Mouse (Mus musculus): Measurements from ENCODE around the gene Msi2. TPM values are rescaled to one million over a fixed set of nuclear protein-coding genes. Genes with fewer than 3 reads are reported as not detected.

Gene Msi2
- total RNA-seq, 2 experiments from 2014 or later: 75.8 to 90.1 TPM

DNA sequence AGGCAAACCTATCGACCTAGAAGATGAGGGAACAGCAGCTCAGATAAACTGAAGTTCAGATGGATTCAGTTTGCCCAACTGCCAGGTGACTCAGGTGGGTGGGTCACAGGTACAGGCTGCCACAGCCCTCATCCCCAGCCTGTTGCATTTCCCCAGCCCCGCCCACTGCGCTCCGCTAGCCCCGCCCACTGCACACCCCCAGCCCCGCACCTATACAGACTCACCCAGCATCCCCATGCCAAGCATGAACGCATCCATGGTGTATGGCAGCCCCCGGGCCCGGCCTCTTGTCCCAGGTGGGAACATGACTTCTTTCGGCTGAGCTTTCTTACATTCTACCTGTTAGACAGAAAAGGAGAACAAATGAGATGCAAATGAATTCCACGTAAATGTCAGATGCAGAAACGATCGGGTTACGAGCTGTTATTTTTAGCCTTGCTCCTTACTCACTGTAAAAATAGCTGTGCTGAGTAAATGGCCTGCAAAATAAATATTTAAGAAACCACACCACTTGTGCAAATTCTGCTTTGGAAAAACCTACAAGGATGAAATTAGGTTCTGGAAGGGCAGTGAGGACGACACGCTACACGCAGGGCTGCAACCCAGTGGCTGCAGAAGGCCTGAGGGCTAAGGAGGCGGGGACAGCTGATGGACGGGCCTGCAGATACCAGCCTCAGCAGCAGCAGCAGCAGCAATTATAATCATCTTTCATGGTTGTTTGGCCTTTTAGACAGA lies 323.8 kb downstream of the Msi2 start:
- DNase-seq: no peak
- intact Hi-C loops (cut with DNase I): no loop called here

DNA sequence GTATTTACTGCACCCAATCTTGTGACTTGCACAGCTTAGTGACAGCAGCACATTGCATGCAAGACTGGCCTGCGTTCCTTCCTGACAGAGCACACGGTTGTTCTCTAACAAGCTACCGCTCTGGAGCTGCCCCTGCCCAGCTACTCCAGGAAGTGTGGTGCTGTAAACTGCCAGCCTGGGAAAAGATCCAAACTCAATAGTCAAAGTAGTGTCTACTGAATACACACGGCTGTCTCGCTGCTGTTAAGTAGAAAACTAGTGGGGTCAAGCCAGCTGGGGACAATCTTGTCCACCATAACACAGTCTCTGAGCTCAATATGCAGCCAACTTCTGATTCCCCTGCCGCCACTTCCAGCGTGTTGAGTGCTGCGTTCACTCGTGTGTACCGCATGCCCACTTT lies 325.6 kb downstream of the Msi2 start:
- no peak for DNase-seq
- intact Hi-C loops (cut with DNase I): no loop called here

DNA sequence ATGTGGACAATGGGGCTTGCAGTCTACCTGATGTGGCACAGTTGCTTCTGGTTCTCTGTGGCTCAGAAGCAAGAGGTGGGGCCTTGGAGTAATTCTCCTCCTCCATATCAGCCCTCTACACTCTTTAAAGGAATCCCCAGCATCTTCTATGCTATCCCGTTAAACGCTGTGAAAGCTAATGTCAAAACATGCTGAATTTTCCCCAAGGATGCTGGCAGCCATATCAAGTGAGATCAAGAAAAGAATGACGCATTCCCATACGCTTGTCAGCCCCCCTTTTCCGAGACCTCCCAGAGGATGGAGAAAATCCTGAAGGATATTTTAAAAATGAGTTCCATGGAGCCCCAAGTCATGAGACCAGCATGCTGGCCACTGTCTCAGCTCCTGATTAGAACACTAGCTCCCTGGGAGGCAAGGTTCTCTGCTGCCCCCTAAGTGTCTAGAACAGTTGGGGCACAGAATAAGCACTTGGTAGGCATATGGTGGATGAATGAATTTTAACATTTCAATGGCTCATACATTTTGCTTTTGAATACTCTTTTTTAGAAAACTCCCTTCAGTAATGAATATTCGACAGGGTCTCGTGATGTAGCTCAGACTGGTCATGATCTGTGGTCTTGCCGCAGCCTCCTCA lies 327.0 kb downstream of the Msi2 start:
- DNase-seq: no peak
- intact Hi-C loops (cut with DNase I): no loop called here

DNA sequence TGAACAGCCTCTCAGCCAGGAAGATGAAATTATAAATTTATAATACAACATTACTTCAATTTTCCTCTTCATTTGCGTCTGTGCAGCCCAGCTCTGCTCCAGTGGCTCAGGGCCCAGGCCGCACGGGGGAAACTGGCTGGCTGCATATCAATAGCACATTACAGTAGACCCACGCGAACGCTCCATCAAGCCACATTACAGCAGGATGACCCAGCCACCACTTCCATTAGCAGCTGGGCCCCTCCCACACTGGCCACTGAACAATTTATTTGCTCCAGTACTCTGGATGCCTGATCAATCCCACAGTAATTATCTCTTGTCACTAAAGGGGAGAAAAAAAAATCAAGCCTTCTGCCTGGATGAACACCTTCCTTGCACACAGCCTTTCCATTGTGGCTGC lies 328.8 kb downstream of the Msi2 start:
- intact Hi-C loops (cut with DNase I): no loop called here
- peak; percentile 36 for DNase-seq

DNA sequence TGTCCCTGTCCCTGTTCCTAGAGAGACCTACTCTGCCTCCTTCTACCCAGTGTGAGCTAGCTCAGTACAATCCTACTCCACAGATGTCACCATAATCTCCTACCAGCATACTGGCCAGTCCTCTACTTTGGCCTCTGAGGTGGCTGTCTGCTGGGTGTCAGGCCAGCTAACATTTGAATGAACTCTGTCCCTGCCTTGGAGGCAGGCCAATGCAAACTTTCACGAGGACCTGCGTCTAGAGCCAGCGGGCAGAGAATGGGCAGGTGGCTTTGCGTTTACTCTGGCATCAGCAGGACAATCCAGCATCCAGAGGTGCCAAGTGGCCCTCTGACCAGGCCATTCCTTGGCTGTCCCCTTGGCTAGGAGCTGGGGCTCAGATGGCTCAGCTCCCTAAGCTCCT lies 331.4 kb downstream of the Msi2 start:
- no peak for DNase-seq
- intact Hi-C loops (cut with DNase I): no loop called here

DNA sequence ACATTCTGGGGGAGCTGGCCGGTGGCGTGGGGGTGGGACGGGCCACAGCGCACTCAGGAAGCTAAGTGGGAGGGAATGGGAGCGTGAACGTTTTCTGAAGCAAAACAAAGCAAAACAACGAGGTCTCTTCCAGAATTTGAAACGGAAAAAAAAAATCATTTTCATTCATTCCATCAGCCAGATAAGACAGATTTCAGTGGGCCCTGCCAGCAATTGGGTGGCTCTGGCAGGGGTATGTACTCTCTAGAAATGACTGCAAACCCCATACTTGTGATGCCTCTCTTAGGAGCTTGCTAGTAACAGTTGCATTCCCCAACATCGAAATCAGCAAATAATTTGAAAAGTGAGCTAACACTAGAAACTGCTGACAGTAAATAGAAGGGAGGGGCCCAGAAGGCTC lies 335.9 kb downstream of the Msi2 start:
- intact Hi-C loops (cut with DNase I): no loop called here
- no peak for DNase-seq

DNA sequence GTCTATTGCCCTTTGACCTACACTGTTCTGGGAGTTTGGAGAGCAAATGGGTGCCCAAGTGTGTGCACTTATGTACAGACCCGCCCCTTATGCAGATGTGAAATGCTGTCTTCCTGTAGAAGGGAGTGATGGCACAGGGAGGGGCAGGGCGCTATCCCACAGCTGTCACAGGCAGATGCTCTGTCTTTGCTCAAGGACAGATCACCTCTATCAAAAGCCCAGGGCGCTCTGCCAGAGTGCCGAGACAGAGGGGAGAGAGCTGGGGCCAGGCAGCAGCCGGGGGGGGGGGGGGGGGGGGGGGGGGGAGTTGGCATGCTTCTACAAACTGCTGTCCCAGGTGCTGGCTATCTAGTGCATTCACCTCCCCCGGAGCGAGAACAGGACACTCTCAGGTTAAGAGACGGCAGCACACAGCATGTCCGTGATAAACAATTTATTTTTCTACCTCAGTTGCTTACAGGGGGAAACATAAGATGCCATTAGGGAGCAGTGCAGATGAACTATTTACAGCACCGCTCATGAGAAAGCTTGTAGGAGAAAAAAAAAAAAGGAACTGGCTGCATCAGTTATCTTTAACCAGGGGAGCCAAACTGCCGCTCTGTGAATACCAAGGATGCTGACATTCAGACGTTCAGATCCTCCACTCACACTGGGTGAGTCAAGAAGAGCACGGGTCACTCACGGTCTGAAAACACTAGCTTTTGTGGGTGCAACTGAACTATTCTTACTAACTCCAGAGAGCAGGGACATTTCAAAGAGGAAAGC lies 337.0 kb downstream of the Msi2 start:
- DNase-seq: peak; percentile 58
- intact Hi-C loops (cut with DNase I): no loop called here

DNA sequence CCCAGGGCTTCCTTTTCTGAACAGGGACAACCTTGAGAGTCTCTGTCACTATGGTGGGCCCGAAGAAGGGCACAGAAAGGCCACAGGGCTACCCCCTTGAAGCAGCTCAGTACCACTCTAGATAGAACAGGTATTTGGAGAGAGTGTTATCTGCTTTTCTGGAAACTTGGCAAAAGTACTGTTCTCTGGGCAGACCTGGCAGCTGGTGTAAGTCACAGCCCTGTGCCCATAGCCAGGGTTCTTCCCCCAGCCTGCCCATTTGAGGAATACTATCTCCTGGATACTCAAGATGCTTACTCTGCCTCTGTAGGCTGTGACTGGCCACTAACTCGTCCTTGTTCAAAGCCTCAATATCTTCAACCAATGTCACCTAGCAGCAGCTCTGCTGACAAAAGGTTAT lies 338.7 kb downstream of the Msi2 start:
- DNase-seq: no peak
- intact Hi-C loops (cut with DNase I): no loop called here

DNA sequence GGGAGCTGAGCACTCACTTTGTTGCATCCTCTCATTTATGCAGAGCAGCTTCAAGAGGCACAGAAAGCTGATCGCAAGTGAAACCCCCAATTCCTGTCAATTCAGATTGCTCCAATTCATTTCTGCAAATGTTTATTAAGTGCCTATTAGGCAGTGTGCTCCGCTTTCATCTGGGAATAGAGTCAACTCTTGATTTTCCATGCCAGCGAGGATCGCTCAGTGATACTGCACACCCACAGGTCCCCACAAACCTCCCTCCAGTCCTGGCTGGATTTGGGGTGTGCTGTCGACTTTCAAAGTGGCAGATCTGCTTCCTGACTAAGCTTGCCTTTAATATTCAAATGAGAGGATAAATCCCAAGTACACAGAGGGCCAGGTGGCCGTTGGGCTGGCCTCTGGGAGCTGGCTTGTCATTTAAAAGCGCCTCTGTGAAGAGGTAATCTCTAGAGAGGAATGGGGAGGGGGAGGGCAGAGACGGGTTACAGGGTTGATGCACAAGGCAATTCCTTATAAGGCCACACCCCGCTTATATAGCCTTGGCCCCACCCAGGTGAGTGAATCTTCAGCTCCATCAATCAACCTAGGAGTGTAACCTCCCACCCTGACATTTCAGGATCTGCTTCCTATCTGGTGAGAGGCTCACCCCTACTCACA lies 339.5 kb downstream of the Msi2 start:
- intact Hi-C loops (cut with DNase I): no loop called here
- DNase-seq: no peak

DNA sequence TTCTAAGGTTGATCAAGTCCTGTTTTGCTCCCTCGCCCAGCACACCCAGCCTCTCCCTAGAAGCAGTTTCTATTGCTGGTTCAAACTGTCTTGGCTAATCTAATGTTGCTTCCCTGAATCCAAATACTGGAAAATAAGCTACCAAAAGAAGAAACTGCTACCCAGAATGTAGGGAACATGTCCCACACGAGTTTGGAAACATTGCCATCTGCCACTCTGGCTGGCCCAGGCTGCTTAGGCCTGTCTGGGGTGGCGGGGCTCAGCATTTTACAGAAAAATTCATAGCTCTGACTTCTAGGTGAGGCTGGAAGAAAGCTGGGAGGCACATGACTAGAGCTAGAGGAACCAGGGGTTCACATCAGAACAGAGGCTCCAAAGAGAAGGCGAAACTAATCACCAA lies 345.7 kb downstream of the Msi2 start:
- intact Hi-C loops (cut with DNase I): no loop called here
- no peak for DNase-seq

DNA sequence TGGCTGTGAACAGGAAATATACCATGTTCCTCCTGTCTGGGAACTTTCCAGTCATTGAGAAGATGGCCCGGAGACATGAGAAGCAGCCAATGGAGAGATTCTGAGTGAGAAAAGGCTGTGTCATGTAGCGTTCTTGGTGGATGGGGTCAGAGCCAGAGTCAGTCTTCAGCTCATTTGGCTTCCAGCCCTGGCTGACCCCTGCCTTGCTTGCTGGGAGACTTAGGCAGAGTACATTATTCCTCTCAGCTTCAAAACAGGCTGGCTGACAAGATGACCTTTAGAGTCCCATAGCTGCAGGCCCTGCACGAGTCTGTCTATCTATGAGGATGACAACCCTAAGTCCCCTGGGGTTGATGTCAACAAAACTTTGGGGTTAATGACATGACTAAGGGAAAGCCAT lies 348.4 kb downstream of the Msi2 start:
- DNase-seq: no peak
- intact Hi-C loops (cut with DNase I): no loop called here

DNA sequence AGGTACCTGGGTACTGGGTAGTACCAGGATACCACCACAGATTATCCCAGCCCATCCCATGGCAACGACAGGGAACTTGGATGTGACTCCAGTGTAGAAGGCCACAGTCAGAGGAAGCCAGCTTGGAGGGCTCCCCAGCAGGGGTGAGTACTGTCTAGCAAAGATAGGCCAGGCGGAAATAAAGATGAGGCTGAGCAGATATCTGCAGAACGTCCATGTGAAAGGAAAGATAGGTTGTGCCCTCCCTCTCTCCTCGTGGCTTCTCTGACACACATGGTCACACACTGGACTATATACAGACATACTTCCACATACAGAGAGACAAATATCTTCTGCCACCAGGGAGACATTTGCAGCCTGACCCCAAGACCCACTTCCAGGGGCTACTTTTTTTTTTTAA lies 350.8 kb downstream of the Msi2 start:
- intact Hi-C loops (cut with DNase I): no loop called here

DNA sequence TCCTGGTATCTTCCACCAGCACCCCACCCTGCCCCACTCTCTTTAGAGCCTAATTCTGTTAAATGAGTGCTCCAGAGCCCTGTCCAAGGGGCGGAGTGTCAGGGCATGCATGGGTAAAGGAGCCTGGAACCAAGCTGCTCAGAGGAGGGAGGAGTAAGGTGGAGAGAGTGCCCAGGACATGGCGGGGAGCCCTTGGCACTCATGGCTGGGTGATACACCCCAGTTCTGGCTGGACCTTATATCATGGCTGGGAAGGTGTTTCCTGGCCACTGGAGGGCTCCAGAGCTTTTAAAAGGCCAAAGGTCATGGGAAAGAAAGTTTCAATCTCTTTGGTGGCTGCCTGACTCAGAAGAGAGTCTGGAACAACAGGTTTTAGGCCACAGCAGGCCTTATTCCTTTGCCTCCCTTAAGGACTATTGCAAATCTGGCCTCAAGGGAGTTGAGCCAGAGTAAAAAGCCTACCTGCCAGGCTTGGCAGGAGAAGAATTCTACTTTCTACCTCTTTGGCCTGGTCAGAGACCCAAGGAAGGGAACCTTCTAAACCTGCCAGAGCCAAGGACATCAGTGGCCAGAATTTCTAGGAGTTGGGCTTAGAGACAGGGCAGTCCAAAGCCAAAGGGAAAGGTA lies 352.3 kb downstream of the Msi2 start:
- no peak for DNase-seq
- intact Hi-C loops (cut with DNase I): no loop called here

More for the DNA sequence above, 350.8 kb downstream of the Msi2 start:
- no peak for DNase-seq

DNA sequence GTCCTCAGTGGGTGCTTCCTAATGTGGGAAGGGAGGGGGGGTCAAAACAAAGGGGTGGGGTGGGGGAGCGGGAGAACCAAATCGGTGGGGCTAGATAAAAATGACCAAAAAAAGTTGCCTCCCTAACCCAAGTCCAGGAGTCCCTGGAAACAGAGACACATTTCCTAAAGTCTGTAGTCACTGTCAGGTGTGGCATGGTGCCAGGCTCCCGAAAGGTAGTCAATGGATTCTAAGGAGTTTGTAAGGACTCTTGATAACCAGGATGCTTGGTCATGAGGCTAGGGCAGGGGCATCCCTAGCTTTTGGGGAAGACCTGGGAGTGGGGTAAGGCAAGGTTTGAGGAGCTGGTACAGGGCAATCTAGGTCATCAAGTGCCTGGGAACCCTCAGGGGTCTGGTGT lies 354.1 kb downstream of the Msi2 start:
- DNase-seq: no peak
- intact Hi-C loops (cut with DNase I): no loop called here

DNA sequence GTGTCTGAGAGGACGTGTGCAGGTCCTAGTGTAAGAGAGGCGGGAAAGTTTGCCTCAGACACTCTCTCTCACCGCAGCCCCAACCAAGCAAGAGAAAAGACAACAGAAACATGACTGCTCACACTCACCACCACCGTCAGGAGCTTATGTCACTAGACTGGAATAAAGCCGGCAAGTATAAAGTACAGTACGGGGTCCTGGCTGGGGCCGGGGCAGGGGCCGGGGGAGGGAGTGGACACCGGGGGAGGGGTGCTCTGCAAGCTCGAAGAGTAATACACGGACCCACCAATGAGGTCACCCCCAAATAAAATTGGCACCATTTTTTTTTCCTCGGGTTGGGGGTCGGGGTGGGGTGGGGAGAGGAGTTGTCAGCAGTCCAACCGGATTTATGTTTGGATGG lies 354.8 kb downstream of the Msi2 start:
- intact Hi-C loops (cut with DNase I): no loop called here
- no peak for DNase-seq

DNA sequence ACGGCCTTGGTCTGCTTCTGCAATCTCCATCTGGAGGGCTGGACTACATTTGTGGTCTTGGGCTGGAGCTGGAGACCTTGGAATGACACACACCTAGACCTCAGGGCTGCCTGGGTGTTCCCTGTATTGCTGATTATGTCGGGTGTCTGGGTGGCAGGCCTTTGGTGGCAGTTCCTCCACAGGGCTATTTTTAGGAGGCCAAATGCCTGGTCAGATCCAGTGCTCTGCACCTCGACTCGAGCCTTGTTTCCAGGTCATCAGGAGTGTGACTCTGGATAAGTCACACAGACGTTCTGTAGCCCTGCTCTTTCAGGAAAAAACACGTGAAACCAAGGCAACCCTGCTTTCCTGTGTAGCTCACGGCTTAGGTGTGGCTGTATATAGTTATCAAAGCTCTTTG lies 358.6 kb downstream of the Msi2 start:
- no peak for DNase-seq
- intact Hi-C loops (cut with DNase I): no loop called here

DNA sequence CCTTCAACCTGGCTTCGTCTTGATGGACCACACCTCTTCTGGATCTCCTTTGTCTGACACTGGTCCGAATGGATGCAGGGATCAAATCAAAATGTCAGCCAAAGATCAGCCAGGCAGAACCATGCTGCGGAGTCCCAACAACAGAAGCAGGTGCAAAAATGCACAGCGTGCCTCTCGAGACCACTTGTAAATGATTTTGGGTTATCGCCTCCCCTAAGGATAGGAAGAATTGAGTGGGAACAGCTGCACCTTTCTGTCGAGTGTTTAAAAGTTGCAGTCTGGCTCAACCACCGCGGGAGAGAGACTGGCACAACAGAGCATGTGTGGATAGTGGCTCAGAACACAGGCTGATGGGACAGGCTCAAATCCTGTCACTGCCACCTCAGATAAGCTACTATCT lies 361.0 kb downstream of the Msi2 start:
- intact Hi-C loops (cut with DNase I): no loop called here
- DNase-seq: no peak

DNA sequence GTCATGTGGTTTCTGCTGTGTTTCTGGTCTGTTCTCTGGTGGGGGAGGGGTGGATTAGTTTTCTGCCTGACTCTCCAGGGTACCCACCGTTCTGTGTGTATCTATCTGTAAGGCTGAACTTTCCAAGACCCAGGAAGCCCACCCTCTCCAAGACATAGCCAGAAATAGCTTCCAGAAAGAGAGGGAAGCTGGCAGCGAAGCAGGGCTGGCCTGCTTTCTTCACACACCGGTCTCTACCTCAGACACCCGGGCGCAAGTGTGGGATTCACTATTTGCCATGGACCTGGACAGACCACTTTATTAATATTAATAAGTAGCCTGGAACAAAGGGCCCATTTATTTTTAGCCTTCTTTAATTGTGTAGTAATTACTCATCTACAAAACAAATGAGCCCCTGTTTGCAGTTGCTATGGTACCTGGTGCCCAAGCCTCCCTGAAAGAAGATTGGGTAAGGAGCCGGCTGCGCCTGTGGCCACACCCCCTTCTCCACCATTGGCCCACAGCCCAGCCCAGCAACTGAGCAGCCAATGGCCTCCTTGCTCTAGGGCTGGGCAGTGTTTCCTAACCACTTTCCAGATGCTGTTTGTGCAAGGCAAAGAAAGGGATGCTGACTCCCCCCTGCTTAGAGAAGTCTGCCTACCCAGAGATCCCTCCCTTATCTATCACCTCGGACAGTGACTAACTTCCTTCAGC lies 361.6 kb downstream of the Msi2 start:
- peak; percentile 89 for DNase-seq
- intact Hi-C loops (cut with DNase I): no loop called here

DNA sequence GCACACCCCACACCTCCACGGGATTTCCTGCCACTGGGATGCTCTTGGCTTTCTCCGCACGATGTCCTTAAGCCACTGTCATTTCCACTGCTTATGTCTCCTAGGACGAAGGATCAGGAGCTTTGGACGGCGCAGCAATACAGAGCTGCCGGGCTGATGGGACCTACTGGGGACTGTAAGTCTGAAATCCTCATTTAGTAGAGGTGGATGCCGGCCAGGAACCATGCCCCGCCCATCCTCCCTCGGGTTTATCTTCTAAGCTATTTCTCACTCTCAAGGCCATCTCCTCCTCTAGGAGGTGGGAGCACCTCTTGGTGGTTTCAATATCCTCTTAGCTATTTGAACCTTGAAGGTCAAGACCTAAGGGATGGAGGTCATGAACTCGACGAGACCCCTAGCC lies 362.3 kb downstream of the Msi2 start:
- intact Hi-C loops (cut with DNase I): no loop called here
- peak; percentile 27 for DNase-seq

DNA sequence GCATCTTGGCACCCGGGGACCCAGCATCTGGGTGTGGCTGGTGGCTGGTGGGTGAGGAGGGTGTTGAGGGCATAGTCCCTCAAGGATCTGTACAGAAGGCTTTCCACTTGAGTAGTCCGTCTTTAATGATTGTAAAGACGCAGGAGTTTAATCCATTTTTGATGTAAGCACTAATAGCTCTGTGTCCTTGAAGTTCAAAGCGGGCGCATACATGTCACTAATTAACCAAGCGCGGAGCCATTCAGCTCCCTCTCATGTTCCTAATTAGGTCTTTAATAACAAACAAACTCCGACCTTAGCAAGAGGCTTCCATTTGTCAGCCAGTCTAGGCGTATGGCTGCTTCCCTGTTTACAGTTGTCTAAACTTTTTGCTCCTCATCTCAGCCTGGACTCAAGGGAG lies 363.5 kb downstream of the Msi2 start:
- DNase-seq: no peak
- intact Hi-C loops (cut with DNase I): no loop called here

Measured in left cerebral cortex, postnatal 4 days (tissue).